Mouse (Mus musculus) embryonic facial prominence, embryonic 14.5 days (tissue): ENCODE results near the gene Gm826. TPM values are rescaled to one million over a fixed set of nuclear protein-coding genes. Genes with fewer than 3 reads are reported as not detected.

ENCODE experiments used
- ATAC-seq: fragments of 200-750 bp; cut with Nextera tagmentation; 2 replicates; pipeline ENCODE4 v1.8.0; 2017; ENCODE audit warnings: low read depth, moderate number of reproducible peaks, moderate TSS enrichment
- DNase-seq: peaks from one replicate; pipeline ENCODE4 v3.0.0-alpha.2; 2015; ENCODE audit warnings: low spot score
- H3K27ac ChIP-seq: fragments of 300-500 bp; sonication (generic); replicated peaks from 2 replicates; pipeline ENCODE4 v1.5.1; 2014; ENCODE audit warnings: low read depth, mild to moderate bottlenecking, low read length, moderate library complexity
- H3K27me3 ChIP-seq: fragments of 300-500 bp; sonication (generic); replicated peaks from 2 replicates; pipeline ENCODE4 v1.6.1; 2014; ENCODE audit warnings: low read length; ENCODE audit not compliant: control insufficient read depth, insufficient read depth
- H3K36me3 ChIP-seq: fragments of 300-500 bp; sonication (generic); 2 replicates; pipeline ENCODE4 v1.6.1; 2014; ENCODE audit warnings: low read length, mixed read lengths; ENCODE audit not compliant: control insufficient read depth, insufficient read depth
- H3K4me1 ChIP-seq: fragments of 300-500 bp; sonication (generic); 2 replicates; pipeline ENCODE4 v1.6.1; 2014; ENCODE audit warnings: antibody characterized with exemption, low read length; ENCODE audit not compliant: control insufficient read depth, insufficient read depth
- H3K4me2 ChIP-seq: fragments of 300-500 bp; sonication (generic); 2 replicates; pipeline ENCODE4 v1.6.1; 2014; ENCODE audit warnings: low read depth, mild to moderate bottlenecking, low read length, moderate library complexity, mixed read lengths
- H3K4me3 ChIP-seq: fragments of 300-500 bp; sonication (generic); 2 replicates; pipeline ENCODE4 v1.5.1; 2014; ENCODE audit warnings: low read depth, mild to moderate bottlenecking, low read length
- H3K9ac ChIP-seq: fragments of 300-500 bp; sonication (generic); 2 replicates; pipeline ENCODE4 v1.6.1; 2014; ENCODE audit warnings: low read depth, mild to moderate bottlenecking, low read length, moderate library complexity, mixed read lengths
- H3K9me3 ChIP-seq: fragments of 300-500 bp; sonication (generic); 2 replicates; pipeline ENCODE4 v1.6.1; 2016; ENCODE audit warnings: low read length; ENCODE audit not compliant: control insufficient read depth
- WGBS: fragments of 180-500 bp; shearing (Covaris S2); extraction: QIAGEN DNeasy Blood & Tissue Kit; methylation state at CpG from one replicate; pipeline ENCODE4 v1.1.7; 2014; 5-methylcytosine and 5-hydroxymethylcytosine counted together
- polyA plus RNA-seq: library from polyadenylated mRNA; unstranded; fragments of >200 nt; fragmentation: Nextera tagmentation; extraction: Ambion mirVana; gene quantifications from 2 replicates; pipeline ENCODE4 v1.2.1, GENCODE M21; 2014

Gm826 gene
- polyA plus RNA-seq, 1 experiment from 2014 or later = 0.22 TPM

- Histone ChIP-seq H3K27ac (no peak overlapping the region), H3K4me1 (peaks cover 5% of the 10 kb centered on the region; the same call in 1 of the 2 replicates), H3K36me3 (no peaks in the 10 kb centered on the region), H3K27me3 (0 out of 2 replicates have a peak, but pooled peaks cover 2% of the 10 kb centered on the region), H3K4me3 (no peak overlapping the region), H3K4me2 (no peak overlapping the region), H3K9me3 (no peaks in the 10 kb centered on the region), H3K9ac (no peak overlapping the region)
- 0 out of 2 replicates have a peak, but pooled peaks have one; percentile 44 for ATAC-seq
- peak; percentile 57 for DNase-seq
These were observed 11.7 kb upstream of the Gm826 start for GRCm38 (mm10) chr2:160345644-160346043.

GRCm38 (mm10) chr2:160340121-160340520 is 6.2 kb upstream of the Gm826 start:
- DNase-seq (no peak), ATAC-seq (no peak)
- H3K4me2 ChIP-seq = no peak overlapping the region

GRCm38 (mm10) chr2:160339595-160339994 is 5.6 kb upstream of the Gm826 start:
- ATAC-seq (no peak), DNase-seq (no peak)
- Histone ChIP-seq H3K27ac (no peak overlapping the region), H3K4me3 (no peak overlapping the region), H3K27me3 (0 out of 2 replicates have a peak, but pooled peaks cover 2% of the 10 kb centered on the region), H3K4me2 (no peak overlapping the region), H3K4me1 (no peaks in the 10 kb centered on the region), H3K36me3 (no peaks in the 10 kb centered on the region), H3K9me3 (no peaks in the 10 kb centered on the region), H3K9ac (no peak overlapping the region)
- 96% methylated on average over 5 of the region's 5 CpGs for WGBS

More at GRCm38 (mm10) chr2:160340121-160340520, 6.2 kb upstream of the Gm826 start:
- 0 out of 2 replicates have a peak, but pooled peaks cover 2% of the 10 kb centered on the region for H3K27me3 ChIP-seq
- no peaks in the 10 kb centered on the region for H3K36me3 ChIP-seq
- no peaks in the 10 kb centered on the region for H3K9me3 ChIP-seq
- H3K4me1 ChIP-seq = no peaks in the 10 kb centered on the region
- H3K9ac ChIP-seq = no peak overlapping the region
- H3K27ac ChIP-seq = no peak overlapping the region
- no peak overlapping the region for H3K4me3 ChIP-seq
- 32% methylated on average over 4 of the region's 4 CpGs for WGBS

GRCm38 (mm10) chr2:160336053-160336452 is 2.1 kb upstream of the Gm826 start:
- DNase-seq = no peak
- H3K4me1 ChIP-seq = no peaks in the 10 kb centered on the region
- no peak for ATAC-seq
- H3K4me3 ChIP-seq = no peak overlapping the region
- no peak overlapping the region for H3K4me2 ChIP-seq
- 50% methylated on average over 2 of the region's 2 CpGs for WGBS
- H3K9ac ChIP-seq = no peak overlapping the region
- H3K9me3 ChIP-seq = no peaks in the 10 kb centered on the region
- no peaks in the 10 kb centered on the region for H3K36me3 ChIP-seq
- H3K27me3 ChIP-seq = no peaks in the 10 kb centered on the region
- no peak overlapping the region for H3K27ac ChIP-seq

- DNase-seq = no peak
- no peak overlapping the region for H3K9ac ChIP-seq
- ATAC-seq = no peak
- no peak overlapping the region for H3K4me3 ChIP-seq
- H3K36me3 ChIP-seq = no peaks in the 10 kb centered on the region
- no peak overlapping the region for H3K4me2 ChIP-seq
- no peaks in the 10 kb centered on the region for H3K9me3 ChIP-seq
- WGBS = 70% methylated on average over 1 of the region's 1 CpGs
- H3K27ac ChIP-seq = no peak overlapping the region
- no peaks in the 10 kb centered on the region for H3K4me1 ChIP-seq
- H3K27me3 ChIP-seq = no peaks in the 10 kb centered on the region
These were observed 1.1 kb upstream of the Gm826 start for GRCm38 (mm10) chr2:160335043-160335442.

GRCm38 (mm10) chr2:160332516-160333325 is 1.2 kb downstream of the Gm826 start:
- no peak for ATAC-seq

GRCm38 (mm10) chr2:160328886-160329285 is 5.1 kb downstream of the Gm826 start:
- Histone ChIP-seq H3K36me3 (no peaks in the 10 kb centered on the region), H3K4me3 (no peak overlapping the region), H3K4me1 (no peaks in the 10 kb centered on the region), H3K4me2 (no peak overlapping the region), H3K9me3 (no peaks in the 10 kb centered on the region), H3K27me3 (no peaks in the 10 kb centered on the region), H3K9ac (no peak overlapping the region), H3K27ac (no peak overlapping the region)
- no peak for ATAC-seq
- DNase-seq = peak; percentile 38
- WGBS = 56% methylated on average over 9 of the region's 9 CpGs

More at GRCm38 (mm10) chr2:160332516-160333325, 1.2 kb downstream of the Gm826 start:
- H3K9me3 ChIP-seq = no peaks in the 10 kb centered on the region
- H3K4me1 ChIP-seq = no peaks in the 10 kb centered on the region
- no peaks in the 10 kb centered on the region for H3K27me3 ChIP-seq
- WGBS = 83% methylated on average over 12 of the region's 12 CpGs
- H3K36me3 ChIP-seq = no peaks in the 10 kb centered on the region
- no peak overlapping the region for H3K27ac ChIP-seq
- no peak overlapping the region for H3K4me2 ChIP-seq
- no peak overlapping the region for H3K4me3 ChIP-seq
- DNase-seq = no peak
- H3K9ac ChIP-seq = no peak overlapping the region

GRCm38 (mm10) chr2:160327716-160328115 is 6.2 kb downstream of the Gm826 start:
- Histone ChIP-seq H3K9ac (no peak overlapping the region), H3K36me3 (no peaks in the 10 kb centered on the region), H3K27me3 (no peaks in the 10 kb centered on the region), H3K9me3 (no peaks in the 10 kb centered on the region), H3K4me1 (no peaks in the 10 kb centered on the region), H3K4me2 (no peak overlapping the region), H3K4me3 (no peak overlapping the region), H3K27ac (no peak overlapping the region)
- no peak for ATAC-seq
- DNase-seq = no peak
- 88% methylated on average over 4 of the region's 4 CpGs for WGBS

GRCm38 (mm10) chr2:160327167-160327566 is 6.8 kb downstream of the Gm826 start:
- no peak overlapping the region for H3K9ac ChIP-seq
- no peak overlapping the region for H3K4me3 ChIP-seq
- ATAC-seq = no peak
- H3K4me1 ChIP-seq = 0 out of 2 replicates have a peak, but pooled peaks cover under 1% of the 10 kb centered on the region
- peak; percentile 13 for DNase-seq
- WGBS = 34% methylated on average over 4 of the region's 4 CpGs
- H3K27me3 ChIP-seq = no peaks in the 10 kb centered on the region
- no peaks in the 10 kb centered on the region for H3K36me3 ChIP-seq
- H3K4me2 ChIP-seq = no peak overlapping the region
- no peaks in the 10 kb centered on the region for H3K9me3 ChIP-seq
- no peak overlapping the region for H3K27ac ChIP-seq
